Mouse (Mus musculus) heart, adult 2 months (tissue): ENCODE measurements around the gene Nbea.

ENCODE experiments used
- CTCF ChIP-seq: fragments of 200-600 bp; IDR thresholded peaks from 2 replicates; pipeline ENCODE4 v1.8.1; 2022; ENCODE audit warnings: antibody characterized with exemption, mild to moderate bottlenecking, moderate library complexity
- EP300 ChIP-seq: fragments of 200-500 bp; IDR thresholded peaks from 2 replicates; pipeline ENCODE4 v1.6.1; 2011; ENCODE audit warnings: low read depth, low read length, control low read depth; ENCODE audit not compliant: insufficient read depth

DNA sequence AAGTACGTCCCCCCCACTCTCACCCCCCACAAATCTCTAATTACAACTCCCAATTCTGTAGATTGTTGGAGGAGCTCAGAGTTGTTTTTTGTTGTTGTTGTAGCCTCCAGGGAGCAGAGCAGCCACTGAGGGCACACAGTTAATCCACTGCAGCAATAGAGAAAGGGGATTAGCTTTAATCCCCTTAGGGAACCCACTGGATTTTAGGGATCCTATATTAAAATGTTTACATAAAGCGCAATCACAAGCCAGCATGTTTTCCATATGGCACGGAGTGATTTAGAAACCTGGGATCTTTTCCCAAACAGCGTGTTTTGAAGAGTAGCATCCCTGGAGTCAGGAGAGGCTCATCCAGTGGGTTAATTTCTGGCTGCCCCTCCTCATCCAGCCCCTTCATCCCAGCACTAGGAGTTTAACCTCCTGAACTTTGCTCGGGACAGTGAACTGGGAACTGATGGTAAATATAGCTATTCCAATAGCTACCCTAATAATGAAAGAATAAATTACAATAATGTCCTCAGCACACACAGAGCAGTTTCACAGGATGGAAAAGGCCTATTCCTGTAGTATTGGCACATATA is 394.8 kb downstream of the Nbea start:
- no peak for TF ChIP-seq EP300
- no peak for TF ChIP-seq CTCF
